Mouse (Mus musculus) hindbrain, embryonic 14.5 days (tissue): ENCODE data around the gene Zbtb32. TPM values are rescaled to one million over a fixed set of nuclear protein-coding genes. Genes with fewer than 3 reads are reported as not detected.

Experiments used
- ATAC-seq: fragments of 200-750 bp; cut with Nextera tagmentation; 2 replicates; pipeline ENCODE4 v1.8.0; 2017; ENCODE audit warnings: moderate number of reproducible peaks, mild to moderate bottlenecking, moderate TSS enrichment, moderate library complexity; ENCODE audit not compliant: low FRiP score
- DNase-seq: peaks from one replicate; pipeline ENCODE4 v3.0.0-alpha.2; 2015; ENCODE audit warnings: low spot score
- H3K27ac ChIP-seq: fragments of 300-500 bp; sonication (generic); 2 replicates; pipeline ENCODE4 v1.5.1; 2014; ENCODE audit warnings: mild to moderate bottlenecking, moderate library complexity
- H3K27me3 ChIP-seq: fragments of 300-500 bp; sonication (generic); 2 replicates; pipeline ENCODE4 v1.6.1; 2014; ENCODE audit warnings: mild to moderate bottlenecking, low read length, mixed read lengths; ENCODE audit not compliant: control insufficient read depth, insufficient read depth
- H3K36me3 ChIP-seq: fragments of 300-500 bp; sonication (generic); replicated peaks from 2 replicates; pipeline ENCODE4 v1.6.1; 2014; ENCODE audit not compliant: control insufficient read depth, insufficient read depth
- H3K4me1 ChIP-seq: fragments of 300-500 bp; sonication (generic); replicated peaks from 2 replicates; pipeline ENCODE4 v1.6.1; 2014; ENCODE audit warnings: antibody characterized with exemption, low read length, mixed read lengths; ENCODE audit not compliant: control insufficient read depth, insufficient read depth
- H3K4me2 ChIP-seq: fragments of 300-500 bp; sonication (generic); replicated peaks from 2 replicates; pipeline ENCODE4 v1.6.1; 2014; ENCODE audit warnings: mild to moderate bottlenecking, moderate library complexity
- H3K4me3 ChIP-seq: fragments of 300-500 bp; sonication (generic); replicated peaks from 2 replicates; pipeline ENCODE4 v1.5.1; 2014; ENCODE audit warnings: mild to moderate bottlenecking, low read length
- H3K9ac ChIP-seq: fragments of 300-500 bp; sonication (generic); 2 replicates; pipeline ENCODE4 v1.6.1; 2014
- H3K9me3 ChIP-seq: fragments of 300-500 bp; sonication (generic); 2 replicates; pipeline ENCODE4 v1.6.1; 2016; ENCODE audit warnings: low read length; ENCODE audit not compliant: control insufficient read depth
- WGBS: fragments of 180-500 bp; shearing (Covaris S2); extraction: QIAGEN DNeasy Blood & Tissue Kit; methylation state at CpG from one replicate; pipeline ENCODE4 v1.1.7; 2014; 5-methylcytosine and 5-hydroxymethylcytosine counted together
- polyA plus RNA-seq: library from polyadenylated mRNA; unstranded; fragments of >200 nt; fragmentation: Nextera tagmentation; extraction: Ambion mirVana; gene quantifications from 2 replicates; pipeline ENCODE4 v1.2.1, GENCODE M21; 2014

Gene Zbtb32
- 0.35 and 0.42 TPM in 2 replicates for polyA plus RNA-seq

GRCm38 (mm10) chr7:30598786-30599185 is at the start of gene Zbtb32:
Gene Zbtb32, minus strand, starts transcription at chr7:30598909.
- Histone ChIP-seq H3K9me3 (no peaks in the 10 kb centered on the region), H3K27ac (peak within 1 kb of the TSS; percentile 39; the same call in 1 of the 2 replicates), H3K4me1 (peaks cover 8% of the 10 kb centered on the region; the same call in 1 of the 2 replicates), H3K27me3 (no peaks in the 10 kb centered on the region), H3K36me3 (no peaks in the 10 kb centered on the region), H3K9ac (no peak within 1 kb of the TSS), H3K4me3 (no peak within 1 kb of the TSS), H3K4me2 (peak within 1 kb of the TSS; percentile 48)
- no peak for ATAC-seq
- 95% methylated on average over 12 of the region's 12 CpGs for WGBS
- DNase-seq, result no peak

GRCm38 (mm10) chr7:30639083-30639482 is 40.4 kb upstream of the Zbtb32 start:
- H3K4me2 ChIP-seq, result no peak overlapping the region
- H3K27me3 ChIP-seq, result peaks cover 34% of the 10 kb centered on the region
- peaks cover 5% of the 10 kb centered on the region; the same call in 1 of the 2 replicates for H3K4me1 ChIP-seq
- WGBS, result 31% methylated on average over 4 of the region's 4 CpGs
- no peak overlapping the region for H3K4me3 ChIP-seq
- no peaks in the 10 kb centered on the region for H3K9me3 ChIP-seq
- no peak overlapping the region for H3K27ac ChIP-seq
- DNase-seq (no peak), ATAC-seq (no peak)
- H3K9ac ChIP-seq, result no peak overlapping the region
- peaks cover 43% of the 10 kb centered on the region for H3K36me3 ChIP-seq

GRCm38 (mm10) chr7:30636395-30636794 is 37.7 kb upstream of the Zbtb32 start:
- ATAC-seq (no peak), DNase-seq (no peak)
- Histone ChIP-seq H3K4me2 (no peak overlapping the region), H3K4me3 (no peak overlapping the region), H3K9me3 (no peaks in the 10 kb centered on the region), H3K9ac (no peak overlapping the region), H3K27ac (no peak overlapping the region), H3K27me3 (peaks cover 60% of the 10 kb centered on the region), H3K36me3 (peaks cover 16% of the 10 kb centered on the region), H3K4me1 (peaks cover 5% of the 10 kb centered on the region; the same call in 1 of the 2 replicates)
- WGBS, result 31% methylated on average over 11 of the region's 11 CpGs

GRCm38 (mm10) chr7:30635752-30636151 is 37.0 kb upstream of the Zbtb32 start, which contains the start of gene Etv2:
Gene Etv2, minus strand, starts transcription at chr7:30635852.
- ATAC-seq (no peak), DNase-seq (no peak)
- peaks cover 63% of the 10 kb centered on the region for H3K27me3 ChIP-seq
- no peak within 1 kb of the TSS for H3K27ac ChIP-seq
- H3K4me1 ChIP-seq, result peaks cover 5% of the 10 kb centered on the region; the same call in 1 of the 2 replicates
- H3K36me3 ChIP-seq, result peaks cover 9% of the 10 kb centered on the region
- H3K9ac ChIP-seq, result no peak within 1 kb of the TSS; the same call in 1 of the 2 replicates
- H3K9me3 ChIP-seq, result no peaks in the 10 kb centered on the region
- H3K4me2 ChIP-seq, result peak within 1 kb of the TSS; percentile 27
- WGBS, result 2% methylated on average over 5 of the region's 5 CpGs
- H3K4me3 ChIP-seq, result no peak within 1 kb of the TSS

- peaks cover 5% of the 10 kb centered on the region; the same call in 1 of the 2 replicates for H3K4me1 ChIP-seq
- whole genome bisulfite sequencing, result 1% methylated on average over 20 of the region's 20 CpGs
- DNase-seq (peak; percentile 47), ATAC-seq (no peak)
- H3K4me2 ChIP-seq, result peak overlapping the region; percentile 27
- H3K27ac ChIP-seq, result no peak overlapping the region
- no peaks in the 10 kb centered on the region for H3K9me3 ChIP-seq
- no peak overlapping the region for H3K4me3 ChIP-seq
- no peak overlapping the region; the same call in 1 of the 2 replicates for H3K9ac ChIP-seq
- peaks cover 68% of the 10 kb centered on the region for H3K27me3 ChIP-seq
- H3K36me3 ChIP-seq, result no peaks in the 10 kb centered on the region
Observed at GRCm38 (mm10) chr7:30634621-30635020, 35.9 kb upstream of the Zbtb32 start.

GRCm38 (mm10) chr7:30633762-30634412 is 35.2 kb upstream of the Zbtb32 start:
- WGBS, result 7% methylated on average over 27 of the region's 27 CpGs
- no peak for DNase-seq
- H3K9me3 ChIP-seq, result no peaks in the 10 kb centered on the region

GRCm38 (mm10) chr7:30629013-30629412 is 30.3 kb upstream of the Zbtb32 start:
- Histone ChIP-seq H3K4me2 (no peak overlapping the region), H3K9me3 (no peaks in the 10 kb centered on the region), H3K4me1 (peaks cover 12% of the 10 kb centered on the region), H3K27me3 (peaks cover 34% of the 10 kb centered on the region), H3K36me3 (peaks cover 8% of the 10 kb centered on the region), H3K27ac (no peak overlapping the region), H3K4me3 (no peak overlapping the region), H3K9ac (no peak overlapping the region)
- no peak for ATAC-seq
- DNase-seq, result no peak

More at GRCm38 (mm10) chr7:30633762-30634412, 35.2 kb upstream of the Zbtb32 start:
- no peak overlapping the region for H3K4me3 ChIP-seq
- H3K27me3 ChIP-seq, result peaks cover 68% of the 10 kb centered on the region
- H3K9ac ChIP-seq, result no peak overlapping the region
- H3K4me1 ChIP-seq, result peaks cover 5% of the 10 kb centered on the region; the same call in 1 of the 2 replicates
- H3K4me2 ChIP-seq, result no peak overlapping the region
- H3K36me3 ChIP-seq, result no peaks in the 10 kb centered on the region
- H3K27ac ChIP-seq, result no peak overlapping the region
- no peak for ATAC-seq

GRCm38 (mm10) chr7:30626647-30627046 is 27.9 kb upstream of the Zbtb32 start:
- Histone ChIP-seq H3K4me1 (peaks cover 12% of the 10 kb centered on the region), H3K9me3 (no peaks in the 10 kb centered on the region), H3K36me3 (peaks cover 31% of the 10 kb centered on the region), H3K27ac (no peak overlapping the region), H3K27me3 (peaks cover 10% of the 10 kb centered on the region), H3K4me3 (peak overlapping the region; percentile 63; the same call in 1 of the 2 replicates), H3K9ac (no peak overlapping the region; the same call in 1 of the 2 replicates), H3K4me2 (peak overlapping the region; percentile 53)
- 89% methylated on average over 5 of the region's 5 CpGs for WGBS
- DNase-seq (no peak), ATAC-seq (no peak)

- Histone ChIP-seq H3K9me3 (no peaks in the 10 kb centered on the region), H3K4me3 (peak within 1 kb of the TSS; percentile 63), H3K4me1 (peaks cover 12% of the 10 kb centered on the region), H3K4me2 (peak within 1 kb of the TSS; percentile 84), H3K27ac (peak within 1 kb of the TSS; percentile 64), H3K27me3 (peaks cover 6% of the 10 kb centered on the region; the same call in 1 of the 2 replicates), H3K36me3 (peaks cover 38% of the 10 kb centered on the region), H3K9ac (peak within 1 kb of the TSS; percentile 84)
- 2% methylated on average over 44 of the region's 44 CpGs for WGBS
- DNase-seq (peak; percentile 96), ATAC-seq (peak; percentile 94)
Observed at GRCm38 (mm10) chr7:30625530-30626384, 27.0 kb upstream of the Zbtb32 start, which contains the start of gene Cox6b1. Gene Cox6b1, minus strand, starts transcription at chr7:30626151.
